Mouse (Mus musculus) lung, adult 18-20 months (tissue): Measurements from ENCODE around the gene Rasgrp1.

Experiments used
- DNase-seq, 2 experiments: peaks; one replicate each; pipeline ENCODE4 v3.0.0; 2022; ENCODE audit warnings: mixed read lengths in 2 of 2

Gene Rasgrp1

GRCm38 (mm10) chr2:117342547-117343239 lies at the start of gene Rasgrp1:
Gene Rasgrp1, minus strand, starts transcription at chr2:117343001.
- peak; percentile 9 to 27 for DNase-seq

DNA sequence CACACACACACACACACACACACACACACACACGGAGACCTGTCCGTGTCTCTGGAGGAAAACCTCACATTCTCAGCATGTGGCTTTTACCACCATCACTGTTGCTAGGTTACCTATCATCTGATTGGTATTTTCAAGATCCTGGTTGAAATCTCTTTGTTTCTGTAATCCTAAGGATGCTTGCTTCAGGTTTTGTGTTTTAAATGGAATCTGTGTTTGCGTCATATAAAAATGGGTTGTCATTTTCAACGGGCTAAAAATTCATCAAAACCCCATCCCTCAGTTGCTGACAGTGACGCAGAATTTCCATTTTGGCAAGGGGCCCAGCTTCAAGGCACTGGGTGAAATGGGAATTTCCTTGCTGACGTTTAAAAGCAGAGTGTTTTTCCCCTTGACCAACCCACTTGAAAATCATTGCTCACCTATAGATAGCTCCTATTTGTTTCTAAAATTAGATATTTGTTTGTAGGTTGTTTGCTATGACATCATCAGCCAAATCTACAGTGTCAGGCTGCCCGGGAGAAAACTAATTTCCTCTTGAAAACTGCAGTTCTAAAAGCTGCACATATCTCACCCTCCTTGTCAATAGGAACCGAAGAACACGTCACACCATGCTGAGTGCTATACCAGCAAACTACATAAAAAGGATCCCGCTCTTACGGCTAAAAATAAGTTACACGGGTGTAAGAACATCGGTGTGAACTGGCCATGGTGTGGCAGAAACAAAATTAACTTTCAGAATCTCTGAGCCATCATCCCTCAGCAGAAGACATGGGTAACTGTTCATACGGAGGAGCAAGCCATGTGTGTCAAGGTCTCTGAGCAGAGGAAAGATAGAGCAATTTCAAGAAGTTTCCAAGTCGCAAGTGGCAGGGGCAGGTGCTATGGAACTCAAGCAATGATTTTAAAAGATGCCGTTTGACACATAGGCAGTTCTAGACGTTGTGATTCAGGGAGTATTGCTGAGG lies 47.4 kb upstream of the Rasgrp1 start:
- DNase-seq: no peak

DNA sequence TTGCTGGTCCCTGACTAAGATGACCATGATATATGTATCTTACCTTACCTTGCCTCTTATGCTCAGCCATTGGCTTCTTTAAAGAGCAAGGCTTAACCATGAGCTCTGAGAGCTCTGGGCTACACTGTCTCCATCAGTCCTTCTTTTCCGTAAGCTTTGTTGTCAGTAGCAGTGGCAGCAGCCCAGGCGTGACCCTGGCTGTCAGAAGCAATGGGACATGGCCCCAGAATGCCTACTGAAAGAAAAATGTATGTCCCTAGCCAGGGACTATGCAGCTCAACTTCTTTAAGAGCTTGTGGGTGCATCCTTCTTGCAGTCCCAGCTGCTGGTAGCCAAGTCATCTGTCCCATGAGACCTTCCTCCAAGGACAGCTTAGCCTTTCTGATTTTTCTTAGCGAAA lies 46.7 kb upstream of the Rasgrp1 start:
- DNase-seq: no peak

DNA sequence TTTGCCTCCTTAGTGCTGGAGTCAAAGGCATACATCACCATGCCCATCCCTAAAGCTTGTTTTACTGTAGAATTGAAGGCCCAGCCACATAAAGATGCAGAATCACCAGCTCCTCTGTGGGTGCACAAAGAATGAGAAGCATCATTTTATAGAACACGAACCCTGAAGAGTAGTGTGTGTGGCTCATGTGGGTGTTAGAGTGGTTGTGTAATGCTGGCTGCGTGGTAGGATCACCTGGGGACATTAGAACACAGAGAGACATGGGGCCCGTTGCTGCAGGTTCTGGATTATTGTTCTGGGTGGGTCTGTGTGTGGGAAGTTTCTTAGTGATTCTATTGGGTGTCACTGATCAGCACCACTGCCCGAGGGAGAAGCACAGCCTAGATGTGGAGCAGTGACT lies 45.3 kb upstream of the Rasgrp1 start:
- no peak for DNase-seq

DNA sequence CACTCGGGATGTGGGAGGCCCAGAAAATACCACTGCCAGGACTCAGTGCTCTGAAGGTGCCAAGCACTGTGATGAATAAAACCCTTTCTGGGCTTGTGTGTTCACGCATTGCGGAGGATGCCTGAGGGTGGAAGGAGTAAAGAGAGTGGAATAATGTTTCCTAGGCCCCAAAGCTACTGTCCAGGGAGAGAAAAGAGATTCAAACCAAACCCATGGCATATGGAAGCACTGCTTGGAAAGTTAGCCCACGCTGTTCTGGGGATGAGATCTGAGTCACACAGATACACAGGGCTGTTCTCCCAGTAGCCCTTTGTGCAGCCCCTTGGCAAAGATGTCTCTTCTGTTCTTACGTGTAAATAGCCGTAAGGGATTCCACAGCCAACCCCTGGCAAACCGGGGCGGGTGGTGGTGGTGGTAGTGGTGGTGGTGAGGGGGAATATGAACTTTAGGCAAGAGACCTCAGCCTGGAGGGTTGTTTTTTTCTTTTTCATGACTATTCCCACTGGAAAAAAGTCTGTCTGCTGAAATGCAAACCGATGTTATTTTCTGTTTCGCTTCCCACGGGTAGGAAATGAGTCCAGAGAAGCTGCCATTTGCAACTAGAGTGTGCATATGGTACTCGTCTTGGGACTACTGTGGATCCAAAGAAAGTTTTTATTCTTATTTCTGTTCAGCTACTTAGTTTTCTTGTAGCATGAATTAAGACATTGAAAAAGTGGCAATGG lies 44.3 kb upstream of the Rasgrp1 start:
- no peak for DNase-seq

DNA sequence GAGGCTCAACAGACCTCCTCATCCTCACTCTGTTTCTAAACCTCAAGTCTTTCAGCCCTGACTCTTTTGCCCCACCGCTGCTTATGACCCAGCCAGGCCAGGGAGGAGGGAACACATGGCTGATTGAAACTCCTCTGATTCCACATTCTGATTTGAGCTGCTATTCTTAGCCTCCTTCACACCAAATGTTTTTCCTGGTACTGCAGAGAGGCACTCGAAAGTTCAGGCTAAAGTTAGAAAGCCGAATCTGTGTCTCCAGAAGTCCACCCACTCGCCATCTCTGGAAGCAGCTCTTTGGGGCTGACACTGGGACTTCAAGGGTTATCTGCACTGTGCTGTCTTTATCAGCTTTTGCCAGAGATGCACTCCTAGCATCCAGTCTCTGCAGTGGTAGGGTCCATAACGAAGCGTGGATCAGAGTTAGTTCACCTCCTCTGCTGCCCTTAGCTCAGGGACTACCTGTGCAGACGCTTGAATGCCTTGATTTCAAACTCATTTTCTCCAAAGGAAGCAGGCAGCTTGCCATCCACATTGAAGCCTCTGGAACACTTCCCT lies 43.3 kb upstream of the Rasgrp1 start:
- no peak for DNase-seq

- no peak for DNase-seq
Observed at GRCm38 (mm10) chr2:117381314-117381713, 38.5 kb upstream of the Rasgrp1 start.

DNA sequence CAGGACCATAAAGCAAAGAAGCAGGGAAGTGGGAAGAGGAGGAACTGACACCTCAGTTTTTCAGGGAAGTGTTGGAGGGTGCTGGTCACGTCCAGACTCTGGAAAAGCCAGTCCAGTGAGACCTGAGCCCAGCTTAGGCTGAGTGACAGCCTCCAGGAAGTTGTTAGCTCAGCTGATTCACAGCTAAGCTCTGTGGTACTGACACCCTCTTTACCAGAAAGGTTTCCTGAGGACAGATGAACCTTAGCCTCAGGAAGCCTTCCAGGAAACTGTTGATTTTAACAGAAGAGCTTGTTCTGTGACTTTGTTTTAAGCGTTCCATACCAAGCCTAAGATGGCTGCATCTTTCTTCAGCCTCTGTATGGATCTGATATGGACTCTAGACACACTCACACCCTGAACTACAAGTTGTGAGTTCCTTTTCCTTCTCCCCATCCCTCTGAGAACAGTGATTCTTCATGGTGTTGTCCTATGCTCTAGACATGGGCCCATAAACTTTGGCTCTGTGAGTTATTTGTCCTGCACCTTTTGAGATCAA lies 31.6 kb upstream of the Rasgrp1 start:
- no peak for DNase-seq

- DNase-seq: no peak
Observed at GRCm38 (mm10) chr2:117371706-117372105, 28.9 kb upstream of the Rasgrp1 start.

- no peak for DNase-seq
Observed at GRCm38 (mm10) chr2:117366478-117366877, 23.7 kb upstream of the Rasgrp1 start.

DNA sequence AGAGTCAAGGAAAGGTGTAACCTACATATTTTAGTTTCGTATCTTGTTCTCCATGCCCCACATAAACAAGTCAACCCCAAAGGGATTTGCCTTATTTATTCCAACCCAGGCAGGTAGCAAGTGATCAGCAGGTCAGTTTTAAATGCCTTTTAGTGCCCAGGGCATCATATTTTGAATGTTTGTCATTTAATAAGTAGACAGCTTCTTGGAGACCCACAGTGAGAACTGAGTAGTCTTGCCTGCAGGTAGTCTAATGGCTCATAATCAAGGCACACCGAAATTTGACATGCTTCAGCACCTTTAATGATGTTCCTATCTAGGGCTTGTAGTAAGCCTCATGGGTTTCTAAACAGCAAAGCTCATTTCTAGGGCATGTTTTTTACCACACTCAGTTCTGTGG lies 21.3 kb upstream of the Rasgrp1 start:
- no peak for DNase-seq

DNA sequence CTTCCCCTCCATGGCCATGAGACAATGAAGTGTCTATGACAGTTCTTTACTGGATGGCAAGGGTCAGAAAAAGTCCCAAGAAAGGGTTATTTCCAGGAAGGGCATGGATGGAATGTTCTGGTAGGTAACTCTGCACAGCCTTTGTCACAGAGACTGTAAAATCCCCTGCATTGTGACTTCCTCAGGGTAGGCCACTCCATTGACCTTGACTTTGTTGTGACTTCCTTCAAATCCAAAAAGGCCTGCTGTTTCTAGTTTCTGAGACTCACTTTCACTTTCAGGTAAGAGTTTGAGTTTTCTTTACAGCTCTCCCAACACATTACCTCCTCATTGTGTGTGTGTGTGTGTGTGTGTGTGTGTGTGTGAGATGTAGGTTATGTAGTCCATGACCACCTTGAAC lies 15.1 kb upstream of the Rasgrp1 start:
- no peak for DNase-seq

DNA sequence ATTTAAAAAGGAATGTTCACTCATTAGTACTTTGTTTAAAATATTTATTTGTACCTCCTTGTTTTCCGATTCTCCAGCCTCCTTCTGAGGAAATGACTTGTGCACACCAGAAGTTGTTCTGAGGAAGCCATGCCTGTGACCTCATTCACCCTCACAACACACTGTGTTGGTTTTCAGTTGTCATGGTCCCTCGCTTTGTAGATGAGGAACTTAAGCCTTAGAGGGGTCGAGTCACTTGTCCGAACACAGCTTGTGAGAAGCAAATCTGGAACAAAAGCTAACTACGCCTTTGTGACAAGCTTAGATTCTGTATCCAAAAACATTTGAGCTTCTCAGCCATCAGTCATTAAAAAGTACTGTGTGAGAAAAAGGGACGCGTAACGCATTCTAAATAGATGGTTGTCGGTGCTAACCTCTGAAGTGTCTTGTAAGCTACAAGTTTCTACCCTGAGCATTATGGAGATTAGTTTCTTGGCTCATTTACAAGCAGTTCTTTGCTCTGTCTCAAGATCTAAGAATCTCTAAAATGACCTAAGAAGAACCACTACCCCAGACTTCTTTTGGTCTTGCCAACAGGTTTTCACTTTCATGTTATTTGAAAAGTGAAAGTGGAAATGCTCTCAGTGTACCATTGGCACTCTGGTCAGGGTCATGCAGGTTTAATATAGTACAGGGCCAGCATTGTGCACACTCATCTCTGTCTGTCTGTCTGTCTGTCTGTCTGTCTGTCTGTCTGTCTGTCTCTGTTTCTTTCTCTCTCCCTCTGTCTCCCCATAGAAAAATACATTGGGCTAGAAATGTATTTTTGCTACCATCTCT lies 9.7 kb upstream of the Rasgrp1 start:
- no peak for DNase-seq

- no peak for DNase-seq
Observed at GRCm38 (mm10) chr2:117350138-117350537, 7.3 kb upstream of the Rasgrp1 start.

DNA sequence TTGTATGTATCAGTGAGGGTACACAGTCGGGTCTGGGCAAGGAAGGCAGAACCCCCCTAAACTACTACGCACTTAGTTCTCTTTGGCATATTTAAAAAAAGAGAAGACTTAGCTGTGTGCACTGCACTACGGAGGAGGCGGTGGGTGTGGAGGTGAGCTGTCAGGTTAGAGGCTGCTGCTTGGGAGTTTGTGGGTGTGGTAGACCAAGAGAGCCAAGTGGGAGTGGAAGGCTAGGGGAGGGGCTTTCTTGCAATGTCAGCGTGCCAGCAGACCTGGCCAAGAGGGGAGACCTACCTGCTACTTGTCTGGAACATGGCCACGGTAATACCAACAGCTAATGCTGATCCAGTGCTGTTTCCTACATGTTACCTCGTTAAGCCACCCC lies 431 bp upstream of the Rasgrp1 start:
- DNase-seq: peak; percentile 31 to 38

DNA sequence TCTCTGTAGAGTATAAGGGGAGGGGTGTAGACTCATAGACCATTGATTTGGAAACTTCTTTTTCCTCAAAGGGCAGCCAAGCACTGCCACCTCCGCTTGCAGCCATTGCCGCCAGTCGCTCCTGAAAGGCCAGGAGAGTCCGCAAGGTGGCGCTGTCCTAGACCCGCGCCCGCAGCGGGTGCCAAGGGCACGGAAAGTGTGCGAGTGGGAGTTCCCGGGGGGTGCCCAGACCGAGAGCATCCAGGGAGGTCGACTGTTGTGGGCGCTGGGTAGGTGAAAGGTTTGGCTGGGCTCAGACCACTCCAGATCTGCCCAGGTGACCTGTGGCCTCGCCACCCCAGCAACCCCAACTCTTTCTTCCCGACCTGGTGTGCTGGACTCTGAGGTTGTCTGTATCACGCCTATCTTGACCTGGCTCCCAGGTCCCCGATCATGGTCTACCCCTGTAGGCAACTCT lies 683 bp downstream of the Rasgrp1 start:
- peak; percentile 49 to 59 for DNase-seq

GRCm38 (mm10) chr2:117338501-117338900 lies 4.3 kb downstream of the Rasgrp1 start:
- no peak for DNase-seq

DNA sequence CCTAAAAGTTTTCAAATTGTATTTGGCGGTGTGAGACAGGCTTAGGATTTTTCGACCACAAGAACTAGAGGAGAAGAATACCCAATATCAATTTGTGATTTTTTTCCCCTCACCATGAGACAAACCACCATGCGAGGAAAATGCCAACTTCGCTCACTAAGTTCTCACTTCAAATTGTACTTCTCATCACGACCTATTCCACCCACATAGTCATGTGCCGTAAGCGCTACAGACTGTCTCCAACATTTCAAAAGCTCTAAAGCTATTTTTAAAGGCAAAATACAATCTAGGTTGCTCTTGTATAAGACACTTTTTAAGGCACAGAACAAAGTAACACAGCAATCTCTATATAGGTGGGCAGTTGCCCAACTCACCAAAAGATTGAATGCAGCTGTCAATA lies 4.9 kb downstream of the Rasgrp1 start:
- DNase-seq: no peak

- DNase-seq: no peak
Observed at GRCm38 (mm10) chr2:117336946-117337665, 5.7 kb downstream of the Rasgrp1 start.

DNA sequence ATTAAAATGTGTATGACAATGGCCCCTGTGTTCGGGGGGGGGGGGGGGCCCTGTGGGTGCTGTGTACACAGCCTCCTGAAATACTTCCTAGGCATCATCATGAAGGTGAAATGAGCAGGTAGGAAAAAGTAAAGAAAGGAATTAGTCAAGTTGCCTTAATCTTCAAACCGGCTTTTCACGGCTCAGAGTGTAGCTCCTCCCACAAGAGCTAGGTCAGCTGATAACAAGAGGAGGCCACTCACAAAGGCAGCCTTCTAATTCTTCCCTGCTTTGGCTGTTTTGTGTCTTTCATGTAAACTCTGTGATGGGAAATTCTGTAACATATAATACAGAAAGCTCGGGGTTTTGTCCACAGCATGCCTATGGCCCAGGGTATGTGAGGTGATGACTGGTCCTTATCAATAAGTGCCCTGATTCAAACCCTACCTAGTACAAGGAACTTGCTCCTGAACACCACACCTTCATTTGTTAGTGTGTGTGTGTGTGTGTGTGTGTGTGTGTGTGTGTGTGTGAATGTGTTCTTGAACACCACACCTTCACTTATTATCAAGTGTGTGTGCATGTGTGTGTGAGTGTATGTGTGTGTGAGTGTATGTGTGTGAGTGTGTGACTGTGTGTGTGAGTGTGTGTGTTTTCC lies 7.1 kb downstream of the Rasgrp1 start:
- DNase-seq: no peak

DNA sequence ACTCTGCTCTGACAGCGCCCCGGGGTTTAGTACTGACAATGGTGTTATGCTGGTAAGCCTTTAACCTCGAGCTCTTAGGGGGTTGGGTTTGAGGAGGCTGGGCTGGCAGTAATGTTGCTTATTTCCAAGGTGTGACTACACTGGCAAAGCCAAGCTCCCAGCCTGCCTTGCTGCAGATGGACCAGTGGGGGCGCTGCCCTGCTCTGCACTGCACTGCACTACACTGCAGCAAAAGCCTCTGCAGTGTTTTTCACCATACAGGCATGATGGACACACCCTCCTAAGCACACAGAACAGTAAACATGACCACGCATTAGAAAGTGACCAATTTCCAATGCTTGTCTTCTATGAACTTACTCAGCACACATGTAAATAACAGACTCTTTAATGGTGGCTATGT lies 11.2 kb downstream of the Rasgrp1 start:
- no peak for DNase-seq
